Mouse (Mus musculus): ENCODE results near the gene Kifc3. TPM values are rescaled to one million over a fixed set of nuclear protein-coding genes. Genes with fewer than 3 reads are reported as not detected.

Kifc3 gene
- total RNA-seq, 2 experiments from 2014 or later, result 64.8 to 73.9 TPM

DNA sequence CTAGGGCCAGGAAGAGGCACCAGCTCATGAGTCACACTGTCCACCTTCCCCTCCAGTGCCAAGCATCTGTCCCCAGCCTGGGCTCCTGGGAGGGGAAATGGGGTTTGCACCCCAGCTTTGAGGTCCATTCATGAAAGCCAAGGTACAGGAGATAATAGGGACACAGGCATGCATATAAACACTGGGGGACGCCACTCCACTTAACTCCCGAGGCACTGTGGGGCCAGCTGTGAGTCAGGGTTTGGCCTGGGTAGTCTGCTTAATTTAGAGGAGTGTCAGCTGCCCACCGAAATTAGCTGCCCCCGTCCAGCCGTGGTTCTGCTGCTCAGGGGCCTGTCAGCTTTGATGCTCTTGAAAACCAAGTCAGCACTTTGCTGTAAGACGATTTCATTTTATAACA lies 39.8 kb downstream of the Kifc3 start:
- intact Hi-C loops (cut with DNase I), result no loop called here
- no peak for DNase-seq

DNA sequence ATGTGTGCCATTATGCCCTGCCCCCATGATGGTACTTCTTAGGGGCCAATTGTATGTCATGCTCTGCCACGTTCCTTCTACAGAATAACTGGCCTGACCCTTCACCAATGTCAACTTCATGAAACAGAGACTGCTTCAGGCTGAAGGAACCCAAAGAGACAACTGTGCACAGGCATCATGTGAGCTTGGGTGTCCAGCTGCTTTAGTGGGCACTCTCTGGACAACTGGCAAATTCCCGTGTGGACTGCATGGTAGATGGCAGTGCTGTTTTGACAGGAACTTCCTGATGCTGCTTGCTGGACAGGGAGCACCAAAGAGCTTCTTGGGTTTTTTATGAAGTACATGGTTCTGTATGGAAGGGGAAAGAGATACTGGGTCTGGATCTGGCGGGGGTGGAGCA lies 43.3 kb downstream of the Kifc3 start:
- DNase-seq, result no peak
- intact Hi-C loops (cut with DNase I), result no loop called here

DNA sequence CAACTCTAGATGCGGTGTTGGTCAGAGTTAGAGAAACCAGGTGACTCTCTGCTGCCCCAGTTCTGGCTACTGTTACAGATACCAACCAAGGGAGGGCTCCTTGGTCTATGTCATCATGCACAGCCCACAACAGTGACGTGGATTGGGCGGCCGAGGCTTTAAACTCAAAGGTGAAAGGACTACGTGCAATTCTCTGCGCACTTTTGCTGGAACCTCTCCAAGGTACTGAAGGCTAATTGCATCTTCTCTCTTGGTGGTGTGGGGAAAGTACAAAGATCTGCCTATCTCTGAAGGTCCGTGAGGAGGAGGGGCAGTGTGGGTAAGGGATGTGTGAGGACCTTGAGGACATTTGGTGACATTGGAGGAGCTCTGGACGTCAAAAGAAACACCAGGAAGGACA lies 44.0 kb downstream of the Kifc3 start:
- intact Hi-C loops (cut with DNase I), result no loop called here
- DNase-seq, result no peak

DNA sequence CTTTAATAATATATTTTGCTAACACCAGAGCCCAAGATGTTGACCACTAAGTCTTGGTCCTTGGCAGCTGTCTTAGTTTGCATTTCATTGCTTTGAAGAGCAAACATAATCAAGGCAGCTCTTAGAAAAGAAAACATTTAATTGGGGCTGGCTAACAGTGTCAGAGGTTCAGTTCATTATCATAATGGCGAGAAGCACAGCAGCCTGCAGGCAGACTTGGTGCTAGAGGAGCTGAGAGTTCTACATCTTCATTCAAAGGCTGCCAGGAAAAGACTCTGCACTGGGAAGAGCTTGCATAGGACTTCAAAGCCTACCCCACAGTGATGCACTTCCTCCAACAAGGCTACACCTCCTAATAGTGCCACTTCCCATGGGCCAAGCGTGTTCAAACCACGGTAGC lies 45.5 kb downstream of the Kifc3 start:
- no peak for DNase-seq
- intact Hi-C loops (cut with DNase I), result no loop called here

DNA sequence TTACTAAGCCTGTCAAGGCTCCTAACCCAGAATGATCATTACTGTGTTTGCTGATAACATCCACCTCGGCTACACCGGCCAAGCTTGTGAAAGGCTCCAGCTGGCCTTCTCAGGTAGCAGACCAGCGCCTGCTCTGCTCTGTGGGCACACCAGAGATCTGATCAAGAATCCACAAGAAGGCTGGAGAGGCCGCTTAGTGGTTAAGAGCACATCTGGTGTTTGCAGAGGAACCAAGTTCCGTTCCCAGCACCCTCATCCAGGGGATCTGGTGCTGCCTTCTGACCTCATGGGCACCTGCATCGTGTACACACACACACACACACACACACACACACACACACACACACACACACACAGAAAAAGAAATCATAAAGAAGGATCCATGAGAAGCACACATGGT lies 46.5 kb downstream of the Kifc3 start:
- intact Hi-C loops (cut with DNase I), result no loop called here
- no peak for DNase-seq

DNA sequence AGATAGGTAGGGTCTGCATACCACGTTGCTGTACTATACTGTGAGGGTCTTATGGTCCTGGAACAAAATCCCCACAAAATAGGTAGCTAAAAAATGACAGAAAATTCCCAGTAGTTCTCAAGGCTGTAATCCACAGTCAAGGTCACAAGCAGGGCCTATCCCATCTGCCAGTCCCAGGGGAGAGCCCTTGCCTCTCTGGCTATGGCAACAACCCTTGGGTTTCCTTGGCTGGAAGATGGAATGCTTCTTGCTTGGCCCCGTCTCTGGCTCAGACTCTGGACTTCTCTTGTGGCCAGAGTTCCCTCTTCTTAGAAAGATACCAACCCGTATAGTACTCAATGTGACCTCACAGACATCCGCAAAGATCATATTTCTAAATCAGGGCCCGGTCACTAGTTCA lies 47.3 kb downstream of the Kifc3 start:
- intact Hi-C loops (cut with DNase I), result no loop called here
- no peak for DNase-seq

DNA sequence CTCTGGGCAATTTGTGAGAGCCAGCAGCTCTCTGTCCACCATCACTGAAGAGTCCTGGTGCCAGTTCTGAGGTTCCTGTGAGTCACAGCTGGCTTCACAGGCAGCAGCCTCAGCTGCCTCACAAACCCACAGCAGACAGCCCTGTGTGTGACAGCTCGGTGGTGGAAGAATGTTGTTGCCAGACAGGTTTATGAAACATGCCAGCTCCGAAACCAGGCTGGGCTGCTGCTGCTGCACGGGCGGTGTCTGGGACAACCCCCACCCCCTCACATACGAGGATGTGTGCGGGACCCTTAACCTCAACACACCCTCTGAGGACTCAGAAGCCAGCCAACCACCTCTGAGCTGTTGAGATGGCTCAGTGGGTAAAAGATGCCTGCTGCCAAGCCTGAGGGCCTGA lies 48.0 kb downstream of the Kifc3 start:
- intact Hi-C loops (cut with DNase I), result no loop called here
- no peak for DNase-seq

DNA sequence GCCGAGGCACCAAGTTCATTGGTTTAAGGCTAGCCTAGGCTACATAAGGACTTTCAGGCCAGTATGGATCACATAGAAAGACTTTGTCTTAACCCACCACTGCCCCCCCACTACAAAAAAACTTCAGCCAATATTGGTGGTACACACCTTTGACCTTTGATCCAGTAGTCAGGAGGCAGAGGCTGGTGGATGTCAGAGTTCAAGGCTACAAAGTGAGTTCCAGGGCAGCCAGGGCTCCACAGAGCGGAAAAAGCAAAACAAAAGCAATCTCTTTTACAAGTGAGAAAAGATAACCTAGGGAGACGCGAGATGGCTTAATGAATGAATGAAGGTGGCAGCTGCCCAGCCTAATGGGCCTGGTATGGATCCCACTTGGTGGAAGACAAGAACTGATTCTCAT lies 48.6 kb downstream of the Kifc3 start:
- DNase-seq, result no peak

DNA sequence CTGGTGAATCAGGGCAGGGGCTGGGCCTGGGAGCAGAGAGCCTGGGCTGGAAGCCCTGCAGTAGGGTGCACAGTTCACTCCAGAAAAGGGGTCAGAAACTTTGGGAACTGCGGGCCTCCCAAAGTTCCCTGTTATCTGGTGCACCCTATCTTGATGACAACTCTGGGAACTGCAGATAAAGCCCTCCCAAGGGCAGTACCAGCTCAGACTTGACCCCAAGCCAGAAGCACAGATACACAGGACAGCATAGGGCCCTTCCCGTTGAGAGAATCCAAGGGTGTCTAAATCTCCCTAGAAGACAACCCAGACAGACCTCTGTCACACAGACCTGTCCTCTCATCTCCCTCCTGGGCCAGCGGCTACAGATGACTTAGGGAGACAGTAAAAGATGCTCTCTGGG lies 52.0 kb downstream of the Kifc3 start:
- intact Hi-C loops (cut with DNase I), result no loop called here
- no peak for DNase-seq

More for the DNA sequence above, 48.6 kb downstream of the Kifc3 start:
- intact Hi-C loops (cut with DNase I), result no loop called here

DNA sequence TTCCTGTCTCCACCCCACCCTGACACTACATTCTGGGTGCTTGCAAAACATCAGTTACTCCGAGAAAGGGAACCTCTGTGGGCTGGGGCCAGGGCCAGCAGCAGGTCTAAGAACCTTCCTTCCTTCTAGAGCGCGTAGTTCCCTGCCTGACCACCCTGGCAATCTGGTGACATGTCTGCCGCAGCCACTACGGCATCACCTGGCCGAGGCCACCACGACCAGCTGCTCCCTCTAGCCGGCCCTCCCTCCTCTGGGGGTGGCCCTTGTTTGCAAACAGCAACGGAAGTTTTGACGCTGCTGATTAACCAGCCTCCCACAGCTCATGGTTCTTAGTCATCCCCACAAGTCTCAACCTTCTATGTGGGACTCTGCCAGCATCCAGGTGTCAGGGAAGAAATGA lies 53.2 kb downstream of the Kifc3 start:
- DNase-seq, result no peak
- intact Hi-C loops (cut with DNase I), result no loop called here

DNA sequence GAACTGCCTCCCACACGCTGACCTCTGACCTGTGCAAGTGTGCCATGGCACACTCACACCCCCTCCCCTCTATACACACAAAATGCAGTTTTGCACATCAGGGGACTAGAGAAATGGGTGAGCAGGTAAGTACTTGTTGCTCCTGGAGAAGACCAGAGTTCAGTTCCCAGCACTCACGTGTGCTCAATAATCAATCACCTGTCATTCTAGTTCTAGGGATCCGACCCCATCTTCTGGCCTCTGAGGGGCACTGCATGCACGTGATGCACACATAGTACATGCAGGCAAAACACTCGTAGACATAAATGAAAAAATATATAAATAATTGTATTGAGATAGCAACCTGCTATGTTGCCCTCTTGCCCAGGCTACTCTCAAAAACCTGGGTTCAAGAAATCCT lies 55.8 kb downstream of the Kifc3 start:
- DNase-seq, result no peak
- intact Hi-C loops (cut with DNase I), result no loop called here

DNA sequence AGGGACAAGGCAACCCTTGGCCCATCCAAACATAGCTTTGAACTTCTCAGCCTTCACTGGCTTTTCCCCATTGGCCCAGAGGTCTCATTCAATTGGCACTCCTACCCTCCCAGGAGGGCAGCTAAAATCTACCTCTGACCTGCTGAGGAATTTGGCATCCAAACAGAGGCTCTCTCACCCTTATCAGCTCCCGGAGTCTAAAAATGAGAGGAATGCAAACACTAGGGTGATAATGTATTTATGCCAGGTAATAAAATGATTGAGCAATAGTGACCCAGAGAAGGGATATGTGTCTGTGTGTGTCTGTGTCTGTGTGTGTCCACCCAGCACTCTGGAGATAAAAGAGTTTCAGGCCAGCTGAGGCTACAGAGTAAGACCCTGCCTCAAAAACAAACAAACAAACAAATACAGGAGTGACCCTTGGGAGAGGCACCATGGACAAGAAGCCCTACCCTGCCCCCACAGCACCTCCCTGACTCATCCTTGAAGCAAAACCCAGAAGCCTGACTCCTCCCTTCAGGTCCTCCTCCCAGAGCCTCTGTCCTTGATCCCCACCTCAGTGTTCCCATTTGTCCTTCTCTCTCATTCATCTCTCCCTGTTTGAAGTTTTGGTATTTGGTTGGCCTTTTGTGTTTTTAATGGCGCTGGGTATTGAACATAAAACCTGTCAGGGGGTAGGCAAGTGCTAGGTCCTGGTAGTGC lies 56.4 kb downstream of the Kifc3 start:
- intact Hi-C loops (cut with DNase I), result no loop called here
- DNase-seq, result no peak

DNA sequence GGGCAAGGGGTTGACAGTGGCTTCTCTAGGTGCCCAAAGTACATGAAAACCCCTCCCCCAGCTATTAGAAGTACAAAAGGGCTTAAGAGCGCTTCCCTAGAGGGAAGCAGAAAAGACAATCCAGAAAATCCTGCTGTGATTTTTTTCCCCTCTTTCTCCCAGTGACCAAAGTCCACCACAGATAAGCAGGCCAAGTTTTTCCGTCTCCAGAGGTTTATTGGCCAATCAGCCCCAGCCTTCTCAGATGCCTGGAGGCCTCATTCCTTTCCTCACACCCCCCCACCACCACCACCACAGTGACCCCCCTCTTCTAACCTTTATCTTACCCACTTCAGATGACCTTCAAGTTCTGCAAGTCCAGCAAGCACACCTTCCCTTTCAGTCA lies 58.0 kb downstream of the Kifc3 start:
- intact Hi-C loops (cut with DNase I), result no loop called here
- DNase-seq, result no peak

DNA sequence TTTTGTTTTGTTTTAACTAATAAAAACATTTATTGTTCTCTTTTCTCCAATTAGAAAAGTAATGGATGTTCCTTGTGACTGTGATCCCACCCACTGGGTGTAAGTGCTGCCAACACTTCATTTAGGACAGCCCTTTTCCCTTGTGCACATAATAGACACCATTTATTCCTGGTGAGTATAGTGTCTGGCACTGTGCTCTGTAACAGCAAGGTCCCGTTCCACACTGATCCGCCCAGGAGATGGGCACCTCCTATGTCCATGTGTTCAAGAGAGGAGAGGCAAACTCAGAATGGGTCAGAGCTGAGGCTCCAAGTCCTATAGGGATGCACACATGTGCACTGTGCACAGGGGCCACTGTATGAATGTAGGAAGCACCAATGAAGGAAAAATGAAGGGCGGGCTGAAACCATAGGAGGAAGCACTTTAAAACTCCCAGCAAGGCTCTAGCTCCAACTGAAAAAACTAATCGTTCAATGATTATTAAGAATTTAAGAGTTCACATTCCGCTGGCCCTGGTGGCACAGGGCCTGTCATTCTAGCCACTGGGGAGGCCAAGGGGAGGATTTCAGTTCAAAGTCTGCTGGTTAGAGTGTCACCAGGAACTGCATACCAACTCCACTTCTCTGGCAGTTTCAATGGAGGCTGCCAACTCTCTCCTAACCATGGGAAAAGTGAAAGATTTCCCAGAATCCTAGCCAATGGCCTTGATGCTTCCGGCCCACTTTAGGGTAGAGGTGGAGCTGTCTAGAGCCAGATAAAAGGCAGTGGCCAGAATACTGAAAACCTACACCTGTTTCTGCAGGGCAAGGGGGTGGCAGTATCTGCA lies 58.6 kb downstream of the Kifc3 start:
- intact Hi-C loops (cut with DNase I), result no loop called here
- no peak for DNase-seq

DNA sequence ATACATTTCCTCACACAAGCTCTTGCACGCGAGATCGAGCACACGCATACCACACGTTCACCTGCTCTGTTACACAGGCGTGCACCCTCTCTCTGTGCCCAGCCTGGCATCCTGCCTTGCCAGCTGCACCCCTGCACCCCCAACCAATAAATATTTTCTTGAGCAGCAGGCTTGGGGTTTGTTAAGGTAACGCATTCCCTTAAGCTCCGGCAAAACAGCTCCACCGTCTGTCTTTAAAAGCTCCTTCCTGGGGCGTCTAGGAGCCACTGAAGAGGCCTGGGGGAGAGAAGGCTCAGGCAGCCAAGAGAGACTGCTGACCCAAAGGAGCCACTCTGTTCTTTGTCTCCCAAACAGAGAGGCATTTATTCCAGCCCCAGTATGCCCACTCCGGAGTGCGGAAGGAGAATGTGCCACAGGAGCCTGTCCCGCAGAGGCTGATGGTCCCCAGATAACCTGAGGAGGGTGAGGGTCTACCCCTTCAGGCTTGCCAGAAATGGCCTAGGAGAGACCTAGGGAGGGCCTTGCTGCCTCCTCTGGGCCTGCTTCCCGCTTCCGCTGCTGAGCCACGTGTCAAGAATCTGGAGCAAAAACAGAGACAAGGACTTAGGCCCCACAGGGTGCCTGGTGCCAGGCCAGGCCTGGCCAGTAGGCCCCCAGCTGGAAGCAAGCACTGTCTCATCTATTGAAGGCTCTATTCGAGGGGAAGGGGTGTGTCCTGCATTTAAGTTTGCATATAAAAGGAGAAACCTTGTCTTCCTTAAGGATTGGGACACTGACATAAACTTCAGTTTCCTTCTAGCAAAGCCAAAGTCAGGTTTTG lies 59.4 kb downstream of the Kifc3 start:
- intact Hi-C loops (cut with DNase I), result no loop called here
- peak; percentile 39 to 47 for DNase-seq

DNA sequence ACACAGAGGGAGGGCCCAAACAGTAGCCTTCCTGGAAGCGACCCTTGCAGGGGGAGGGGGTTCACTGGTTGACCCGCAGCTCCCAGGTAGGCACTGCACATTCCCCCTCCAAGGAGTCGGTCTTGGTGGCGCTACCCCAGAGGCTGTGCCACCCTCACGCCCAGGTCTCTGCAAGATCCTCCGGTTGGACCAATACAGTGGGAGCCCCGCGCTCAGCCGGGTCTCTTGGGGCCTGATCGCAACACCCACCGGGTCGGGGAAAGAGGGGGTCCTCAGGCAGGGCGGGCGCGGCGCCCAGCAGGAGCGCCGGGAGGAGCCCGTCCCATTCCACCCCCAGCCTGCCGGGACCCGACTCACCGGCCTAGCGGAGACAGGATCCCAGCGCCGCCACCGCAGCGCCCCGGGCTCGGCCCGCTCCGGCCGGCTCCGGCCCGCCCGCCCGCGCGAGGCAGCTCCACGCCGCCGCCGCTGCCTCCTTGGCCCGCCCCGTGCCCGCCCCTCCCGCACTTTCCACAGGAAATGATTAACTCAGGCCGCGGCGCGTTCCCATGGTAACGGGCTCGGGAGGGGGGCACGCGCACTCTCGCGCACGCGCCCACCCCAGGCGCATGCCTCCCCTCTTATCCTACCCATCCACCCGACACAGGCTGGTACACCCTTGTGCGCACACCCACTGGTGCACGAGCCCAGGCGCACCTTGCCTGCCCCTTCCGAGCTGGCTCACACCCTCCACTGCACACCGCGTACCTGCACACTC lies 60.4 kb downstream of the Kifc3 start:
- intact Hi-C loops (cut with DNase I), result no loop called here
- DNase-seq, result peak; percentile 77 to 78

DNA sequence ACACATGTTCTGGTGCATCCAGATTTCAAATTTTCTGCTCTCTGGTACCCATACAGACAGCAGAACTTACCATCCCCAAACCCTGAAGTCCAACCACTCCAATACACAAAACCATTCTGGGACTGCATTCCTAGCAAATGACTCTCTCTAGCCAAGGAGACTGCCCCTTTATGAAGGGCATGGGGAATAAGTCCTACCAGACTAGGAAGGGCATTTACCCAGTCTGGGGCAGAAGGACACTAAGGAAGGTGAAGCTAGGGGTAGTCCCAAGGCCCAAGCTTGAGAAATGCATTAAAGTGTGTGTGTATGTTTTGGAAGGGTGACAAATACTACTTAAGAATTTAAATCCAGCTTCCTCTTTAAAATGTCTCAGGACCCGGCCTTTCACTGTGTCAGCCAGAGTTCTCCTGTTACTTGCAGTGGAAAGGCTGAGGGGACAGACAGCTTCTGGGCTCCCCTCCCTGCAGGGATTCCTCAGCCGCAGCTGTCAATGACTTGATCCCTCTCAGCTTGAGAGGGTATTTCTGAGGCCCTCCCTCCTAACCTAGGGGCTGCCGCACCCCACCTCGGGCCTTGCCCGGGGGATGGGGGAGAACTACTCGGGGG lies 61.0 kb downstream of the Kifc3 start:
- DNase-seq, result peak in 1 of 2 experiments; percentile 54
- intact Hi-C loops (cut with DNase I), result no loop called here

DNA sequence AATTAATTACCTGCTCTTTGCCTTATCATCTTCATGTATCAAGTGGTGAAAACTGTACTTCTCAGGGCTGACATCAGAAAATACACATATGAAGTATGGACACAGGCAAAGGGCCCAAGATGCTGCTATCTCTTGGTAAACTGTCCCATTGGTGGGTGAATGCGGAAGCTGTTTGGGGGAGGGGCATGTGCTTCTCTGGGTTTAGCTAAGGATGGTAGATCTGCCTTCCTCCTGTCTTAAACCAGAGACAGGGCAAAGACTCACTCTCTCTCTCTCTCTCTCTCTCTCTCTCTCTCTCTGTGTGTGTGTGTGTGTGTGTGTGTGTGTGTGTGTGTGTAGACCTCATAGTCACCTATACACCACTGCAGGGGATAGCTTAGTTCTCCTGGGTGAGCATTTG lies 61.6 kb downstream of the Kifc3 start:
- intact Hi-C loops (cut with DNase I), result no loop called here
- peak in 1 of 2 experiments; percentile 31 for DNase-seq

DNA sequence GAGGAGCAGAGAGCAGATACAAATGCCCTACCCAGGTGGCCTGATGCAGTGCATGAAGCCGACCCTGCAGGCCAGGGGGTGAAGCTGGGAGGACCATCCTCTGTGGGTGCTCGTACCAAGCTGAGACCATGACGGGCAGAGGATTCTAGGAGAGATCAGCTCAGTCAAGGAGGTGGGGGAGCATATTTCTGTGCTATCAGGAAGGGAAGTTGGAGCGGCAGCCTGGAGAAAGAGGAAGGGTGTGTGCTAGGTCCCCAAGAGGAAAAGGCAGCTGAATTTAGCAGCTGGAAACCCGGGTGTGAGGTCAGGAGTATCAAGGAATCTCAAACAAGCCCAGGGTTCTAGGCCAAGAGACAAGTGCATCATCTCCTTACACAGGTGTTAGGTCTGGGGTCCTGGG lies 62.1 kb downstream of the Kifc3 start:
- peak; percentile 40 to 48 for DNase-seq
- intact Hi-C loops (cut with DNase I), result no loop called here

DNA sequence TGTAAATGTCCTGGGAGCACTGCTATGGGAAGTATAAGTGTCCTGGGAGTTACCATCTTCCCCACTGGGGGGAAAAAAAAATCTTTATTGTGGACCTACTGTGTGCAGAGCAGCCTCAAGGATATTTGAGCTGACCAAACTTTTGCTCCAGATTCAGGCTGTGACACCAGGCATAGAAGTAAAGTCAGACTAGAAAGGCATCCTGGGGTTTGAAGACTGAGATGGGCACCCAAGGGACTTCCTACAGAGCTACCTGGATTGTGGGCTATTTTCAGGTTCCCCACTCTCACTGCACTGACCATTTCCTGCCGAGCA lies 63.6 kb downstream of the Kifc3 start:
- intact Hi-C loops (cut with DNase I), result no loop called here
- no peak for DNase-seq

Measured in heart, postnatal 10 days (tissue).